Mouse (Mus musculus) thymus, adult 2 months (tissue): Measurements from ENCODE around the gene Fto. TPM values are rescaled to one million over a fixed set of nuclear protein-coding genes. Genes with fewer than 3 reads are reported as not detected.

Experiments
- DNase-seq: peaks from one replicate; pipeline ENCODE4 v3.0.0; 2021
- H3K27ac ChIP-seq: fragments of 200-500 bp; 2 replicates; pipeline ENCODE4 v1.5.1; 2012; ENCODE audit warnings: low read length, control low read depth; ENCODE audit not compliant: control insufficient read depth, insufficient read depth
- H3K27me3 ChIP-seq: fragments of 200-500 bp; 2 replicates; pipeline ENCODE4 v1.6.1; 2012; ENCODE audit warnings: mild to moderate bottlenecking, low read length, moderate library complexity, mixed read lengths; ENCODE audit not compliant: control insufficient read depth, insufficient read depth
- H3K36me3 ChIP-seq: fragments of 200-500 bp; 2 replicates; pipeline ENCODE4 v1.6.1; 2012; ENCODE audit warnings: mild to moderate bottlenecking, low read length, moderate library complexity; ENCODE audit not compliant: control insufficient read depth, insufficient read depth
- H3K4me1 ChIP-seq: fragments of 200-500 bp; replicated peaks from 2 replicates; pipeline ENCODE4 v1.6.1; 2012; ENCODE audit warnings: low read length; ENCODE audit not compliant: control insufficient read depth, insufficient read depth
- H3K4me3 ChIP-seq: fragments of 200-500 bp; 2 replicates; pipeline ENCODE4 v1.5.1; 2012; ENCODE audit warnings: mild to moderate bottlenecking, low read length, control low read depth, moderate library complexity; ENCODE audit not compliant: control insufficient read depth, insufficient read depth
- CTCF ChIP-seq: fragments of 200-500 bp; IDR thresholded peaks from 2 replicates; pipeline ENCODE4 v1.5.1; 2012; ENCODE audit warnings: mild to moderate bottlenecking, control low read depth, low read length, moderate library complexity, borderline replicate concordance; ENCODE audit not compliant: control insufficient read depth, poor library complexity, insufficient read depth; ENCODE audit errors: extremely low read depth
- POLR2A ChIP-seq: fragments of 200-500 bp; IDR thresholded peaks from 2 replicates; pipeline ENCODE4 v1.6.1; 2012; ENCODE audit warnings: mild to moderate bottlenecking, low read length, control low read depth, moderate library complexity; ENCODE audit not compliant: control insufficient read depth, poor library complexity, insufficient read depth; ENCODE audit errors: extremely low read depth
- WGBS: fragments of 180-500 bp; shearing (Covaris S2); methylation state at CpG from one replicate; pipeline ENCODE4 v1.1.7; 2018; 5-methylcytosine and 5-hydroxymethylcytosine counted together
- polyA plus RNA-seq: library from polyadenylated mRNA; depleted of rRNA; stranded (reverse); fragments of >200 nt; gene quantifications from 2 replicates; pipeline ENCODE4 v1.2.3, GENCODE M21; 2012

Fto gene
- polyA plus RNA-seq, 1 experiment: 29.9 TPM

DNA sequence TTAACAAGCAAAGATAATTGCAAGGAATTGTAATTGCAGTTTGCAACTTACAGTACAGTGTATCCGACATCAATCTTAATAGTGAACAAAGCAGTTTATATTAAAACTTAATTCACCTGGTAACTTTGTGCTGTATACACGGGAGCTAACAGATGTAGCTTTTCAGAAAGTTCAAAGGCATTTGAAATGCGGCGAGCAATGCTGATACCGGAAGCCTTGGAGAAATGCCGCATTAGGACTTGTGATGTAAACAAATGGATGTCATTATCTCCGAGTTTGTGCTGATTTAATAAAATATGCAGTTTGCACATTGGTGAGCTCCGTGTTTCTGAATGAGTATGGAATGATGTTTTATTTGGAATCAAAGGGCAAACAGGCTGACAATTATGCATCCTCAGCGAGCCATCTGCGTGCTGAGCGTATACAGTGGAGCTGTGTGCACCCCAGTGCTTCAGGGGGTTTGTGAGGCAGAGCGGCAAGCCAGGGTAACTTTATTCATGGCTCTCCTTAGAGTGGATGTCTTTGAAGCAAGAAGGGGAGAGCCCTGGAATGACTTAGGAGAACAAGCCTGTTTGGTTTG is 280.0 kb downstream of the Fto start:
- H3K4me1 ChIP-seq: no peaks in the 10 kb centered on the region
- no peak for DNase-seq
- TF ChIP-seq CTCF: no peak
- no peak for TF ChIP-seq POLR2A
- WGBS: 96% methylated on average over 12 of the region's 12 CpGs
- H3K36me3 ChIP-seq: no peaks in the 10 kb centered on the region
- no peak overlapping the region for H3K27ac ChIP-seq
- H3K27me3 ChIP-seq: no peaks in the 10 kb centered on the region
- H3K4me3 ChIP-seq: no peak overlapping the region

DNA sequence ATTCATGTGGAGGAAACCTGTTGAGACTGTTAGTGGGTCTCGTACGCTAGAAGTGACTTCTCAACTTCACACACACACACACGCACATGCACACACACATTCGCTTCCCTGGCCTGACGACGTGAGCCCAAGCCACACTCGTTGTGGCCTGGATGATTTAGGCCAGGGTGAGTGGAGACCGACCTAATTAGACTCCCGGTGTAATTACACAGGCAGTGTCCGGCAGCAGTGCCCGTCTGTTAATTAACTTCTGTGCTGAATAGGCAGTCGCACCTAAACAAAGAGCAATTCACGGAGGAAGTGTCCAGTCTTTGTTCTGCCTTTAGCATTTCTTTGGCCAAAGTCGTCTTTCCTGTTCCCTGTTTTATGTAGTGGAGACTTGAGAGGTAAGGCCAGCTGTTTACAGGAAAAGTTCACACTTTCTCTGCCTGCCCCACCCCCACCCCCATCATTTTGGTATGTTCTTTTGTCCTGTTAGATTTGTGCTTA is 286.1 kb downstream of the Fto start:
- Histone ChIP-seq H3K36me3 (no peaks in the 10 kb centered on the region), H3K4me3 (no peak overlapping the region), H3K4me1 (no peaks in the 10 kb centered on the region), H3K27ac (no peak overlapping the region), H3K27me3 (no peaks in the 10 kb centered on the region)
- DNase-seq: no peak
- 96% methylated on average over 14 of the region's 14 CpGs for WGBS
- TF ChIP-seq POLR2A (no peak), CTCF (no peak)

DNA sequence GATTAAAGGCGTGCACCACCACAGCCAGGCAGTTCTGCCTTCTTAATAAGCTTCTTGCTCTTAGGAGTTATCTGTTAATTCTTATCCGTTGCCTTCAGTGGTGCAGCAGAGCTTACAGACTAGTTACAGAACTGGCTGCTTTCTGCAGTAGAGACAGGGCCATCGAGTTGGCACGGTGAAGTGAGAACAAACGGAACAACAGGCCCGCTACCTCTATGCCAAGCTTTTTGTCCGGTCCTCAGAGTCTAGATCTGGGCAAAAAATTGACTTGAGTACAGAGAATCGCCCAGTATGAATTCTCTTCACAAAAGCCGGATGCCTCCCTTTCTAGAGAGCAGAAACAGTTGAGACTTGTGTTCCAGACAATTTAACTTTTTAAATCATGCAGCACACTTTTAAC is 290.4 kb downstream of the Fto start:
- TF ChIP-seq POLR2A (no peak), CTCF (no peak)
- Histone ChIP-seq H3K27ac (no peak overlapping the region), H3K4me1 (no peaks in the 10 kb centered on the region), H3K27me3 (no peaks in the 10 kb centered on the region), H3K4me3 (no peak overlapping the region), H3K36me3 (no peaks in the 10 kb centered on the region)
- 96% methylated on average over 9 of the region's 9 CpGs for WGBS
- DNase-seq: no peak

DNA sequence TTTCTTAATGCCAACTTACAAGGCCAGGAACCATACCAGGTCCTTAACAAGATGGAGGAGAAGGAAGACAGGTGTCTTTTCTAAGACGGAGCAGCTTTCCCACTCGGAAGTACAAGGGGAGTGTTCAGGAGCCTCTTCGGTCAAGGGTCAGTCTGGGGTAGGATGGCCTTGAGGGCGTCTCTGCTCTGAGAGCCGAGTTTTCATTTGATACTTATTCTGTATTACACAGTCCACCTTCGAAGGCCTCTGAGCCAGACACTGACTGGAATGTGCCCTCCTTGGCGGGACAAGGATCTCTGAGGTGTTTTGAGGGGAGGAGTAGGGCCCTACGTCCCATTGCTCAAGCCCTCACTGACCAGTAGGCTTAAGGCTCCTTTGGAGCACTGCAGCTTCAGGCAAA is 292.6 kb downstream of the Fto start:
- no peaks in the 10 kb centered on the region for H3K36me3 ChIP-seq
- 95% methylated on average over 8 of the region's 8 CpGs for WGBS
- no peaks in the 10 kb centered on the region for H3K4me1 ChIP-seq
- no peaks in the 10 kb centered on the region for H3K27me3 ChIP-seq
- TF ChIP-seq POLR2A (no peak), CTCF (no peak)
- DNase-seq: no peak
- H3K27ac ChIP-seq: no peak overlapping the region
- no peak overlapping the region for H3K4me3 ChIP-seq

DNA sequence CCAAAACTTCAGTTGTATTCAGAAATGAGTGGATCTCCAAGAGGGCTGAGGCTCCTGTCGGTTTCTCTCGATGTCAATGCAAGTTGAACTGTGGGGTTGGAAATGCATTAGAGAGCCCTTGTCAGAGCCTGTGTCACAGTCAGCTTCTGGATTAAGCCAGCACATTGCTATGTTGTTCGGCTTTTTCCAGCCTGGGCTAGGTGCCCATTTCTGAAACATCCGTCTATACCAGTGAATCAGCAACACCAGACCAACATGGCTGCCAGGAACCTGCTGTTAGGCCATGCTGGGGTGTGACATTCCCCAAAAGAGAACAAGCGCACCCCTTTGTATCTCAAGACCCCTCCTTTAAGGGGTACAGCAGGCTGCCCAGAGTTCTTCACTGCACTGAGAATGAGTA is 293.8 kb downstream of the Fto start:
- Histone ChIP-seq H3K27me3 (no peaks in the 10 kb centered on the region), H3K4me3 (no peak overlapping the region), H3K36me3 (no peaks in the 10 kb centered on the region), H3K27ac (no peak overlapping the region), H3K4me1 (no peaks in the 10 kb centered on the region)
- 98% methylated on average over 5 of the region's 5 CpGs for WGBS
- TF ChIP-seq POLR2A (no peak), CTCF (no peak)
- no peak for DNase-seq

DNA sequence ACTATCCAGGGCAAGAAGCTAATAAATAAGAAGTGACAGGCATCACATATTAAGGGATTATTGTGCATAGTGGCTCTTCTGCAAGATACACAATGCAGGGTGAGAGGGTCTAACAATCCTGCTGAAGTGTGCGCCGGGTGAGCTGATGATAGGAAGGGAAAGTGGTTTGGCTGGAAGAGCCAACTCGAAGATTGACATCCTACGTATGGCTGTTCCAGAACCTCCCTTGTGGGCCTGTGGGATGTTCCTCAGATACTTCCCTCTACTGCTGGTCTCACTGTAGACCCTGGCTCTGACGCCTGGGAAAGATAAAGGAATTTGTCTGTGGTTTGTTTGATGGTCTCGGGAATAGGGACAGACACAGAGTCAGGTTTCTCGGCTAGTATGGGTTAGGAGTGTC is 297.9 kb downstream of the Fto start:
- DNase-seq: no peak
- Histone ChIP-seq H3K27ac (no peak overlapping the region), H3K4me3 (no peak overlapping the region), H3K27me3 (no peaks in the 10 kb centered on the region), H3K36me3 (no peaks in the 10 kb centered on the region), H3K4me1 (no peaks in the 10 kb centered on the region)
- TF ChIP-seq CTCF: no peak
- 92% methylated on average over 7 of the region's 7 CpGs for WGBS

DNA sequence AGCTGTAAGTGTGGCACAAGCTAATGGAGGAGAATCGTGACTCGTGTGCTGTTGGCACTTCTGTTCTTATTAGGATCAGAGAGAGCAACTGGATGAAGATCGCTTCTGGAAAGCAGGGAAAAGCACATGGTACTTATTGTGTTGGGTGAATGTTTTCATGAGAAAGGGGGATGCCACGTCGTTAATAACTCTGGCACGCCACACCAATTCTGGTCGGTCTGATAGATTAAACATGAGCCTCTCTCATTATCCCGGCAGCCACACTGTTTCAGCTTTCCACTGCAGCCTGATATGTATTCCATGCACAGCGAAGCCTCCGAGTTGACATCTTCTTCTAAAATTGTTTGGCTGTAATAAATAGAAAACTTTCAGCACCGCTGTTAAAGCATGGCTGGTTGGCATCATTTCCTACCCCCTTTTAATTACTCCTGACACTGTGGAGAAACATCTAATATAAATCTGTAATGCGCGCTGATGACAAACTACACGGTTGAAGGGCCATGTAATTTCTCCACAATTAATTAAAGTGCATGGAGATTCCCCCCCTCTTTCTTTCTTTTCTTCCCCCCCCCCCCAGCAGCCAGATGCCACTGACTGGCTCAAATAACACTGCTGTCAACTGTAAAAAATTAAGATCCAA is 298.5 kb downstream of the Fto start:
- 94% methylated on average over 14 of the region's 14 CpGs for WGBS
- Histone ChIP-seq H3K27ac (no peak overlapping the region), H3K27me3 (no peaks in the 10 kb centered on the region), H3K4me1 (no peaks in the 10 kb centered on the region), H3K4me3 (no peak overlapping the region), H3K36me3 (no peaks in the 10 kb centered on the region)
- DNase-seq: no peak
- TF ChIP-seq POLR2A (no peak), CTCF (no peak)
